Mouse (Mus musculus) c-Kit-positive CD71-positive TER-119-positive erythroid progenitor cells, embryonic 14.5 days (primary cell): ENCODE measurements around the gene Nog.

Experiments used
- DNase-seq: peaks from one replicate; pipeline ENCODE4 v3.0.0-alpha.2; 2013; ENCODE audit warnings: low spot score

The Nog gene

DNA sequence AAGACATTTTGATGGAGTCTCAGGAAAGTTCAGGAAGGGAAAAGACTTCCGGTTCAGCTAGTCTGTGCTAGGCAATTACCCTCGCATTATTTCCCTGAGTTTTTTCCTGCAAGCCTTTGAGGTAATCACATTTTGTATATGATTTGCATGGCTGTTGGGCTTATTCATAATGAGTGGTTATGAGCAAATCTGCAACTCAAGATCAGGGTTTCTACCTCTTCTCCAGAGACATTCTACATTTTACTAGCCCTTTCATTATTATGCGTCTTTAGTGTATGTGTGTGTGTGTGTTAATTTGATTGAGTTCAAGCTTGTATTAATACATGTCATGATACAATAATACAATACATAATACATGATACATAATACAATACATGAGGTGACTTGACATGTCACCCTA is 34.6 kb downstream of the Nog start:
- no peak for DNase-seq

DNA sequence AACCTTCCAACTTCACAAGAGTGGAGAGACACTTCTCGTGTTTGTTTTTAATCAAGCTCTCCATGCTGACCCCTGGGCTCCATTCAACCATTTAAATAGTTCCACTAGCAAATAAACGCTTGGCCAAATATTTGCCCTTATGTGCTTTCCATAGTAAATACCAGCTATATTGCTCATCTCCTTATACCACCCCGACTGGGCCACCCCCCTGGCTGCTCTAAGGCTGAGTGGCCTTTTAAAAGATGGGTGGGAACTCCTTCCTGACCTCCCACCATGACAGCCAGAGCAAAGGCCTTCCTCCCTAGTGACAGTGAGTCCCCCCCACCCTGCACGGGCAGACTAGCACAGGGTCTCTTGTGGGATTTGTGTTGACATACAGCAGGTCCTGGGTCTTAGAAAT is 37.1 kb downstream of the Nog start:
- no peak for DNase-seq

DNA sequence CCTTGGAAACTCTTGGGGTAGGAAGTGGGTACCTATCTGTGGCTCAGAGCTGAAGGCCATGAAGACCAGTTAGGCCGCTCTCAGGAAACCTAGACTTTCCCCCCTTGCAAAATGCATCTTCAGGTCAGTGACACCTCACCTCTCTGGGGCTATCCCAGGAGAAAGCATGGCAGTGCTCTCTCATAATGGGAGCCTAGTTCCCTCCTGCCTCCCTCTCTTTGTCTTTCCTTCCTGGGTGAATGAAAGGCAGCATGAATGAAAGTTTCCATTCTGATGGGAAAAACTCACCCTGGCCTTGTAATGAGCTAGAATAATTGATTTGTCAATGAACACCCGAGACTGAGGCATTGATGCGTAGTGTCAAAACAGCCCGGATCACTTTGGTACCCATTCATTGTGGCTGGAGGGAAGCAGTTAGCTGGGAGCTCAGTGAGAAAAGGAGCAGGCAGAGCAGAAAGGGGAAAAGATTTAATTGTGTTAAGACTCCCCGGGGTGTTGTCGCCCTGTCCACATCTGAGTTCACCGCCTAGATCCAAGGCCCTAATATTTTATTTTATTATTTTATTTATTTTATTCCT is 42.7 kb downstream of the Nog start:
- DNase-seq = no peak

DNA sequence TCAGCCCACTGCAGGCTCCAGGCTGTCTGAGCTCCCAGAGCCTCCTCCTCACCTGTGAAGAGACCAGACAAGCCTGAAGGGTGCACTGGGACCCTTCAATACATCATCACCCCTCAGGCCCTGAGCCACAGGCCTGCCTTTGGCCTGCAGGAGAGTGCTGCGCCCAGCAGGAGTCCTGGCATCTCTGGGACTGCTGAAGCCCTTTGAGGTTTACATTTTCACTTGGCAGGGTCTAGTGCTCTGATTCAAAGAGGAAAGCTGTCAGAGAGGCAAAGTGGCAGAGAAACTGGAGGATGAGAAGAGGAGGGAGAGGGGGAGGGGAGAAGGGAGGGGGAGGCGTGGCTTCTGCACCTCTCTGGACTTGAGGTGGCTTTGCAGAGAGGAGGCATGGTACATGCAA is 44.2 kb downstream of the Nog start:
- no peak for DNase-seq

DNA sequence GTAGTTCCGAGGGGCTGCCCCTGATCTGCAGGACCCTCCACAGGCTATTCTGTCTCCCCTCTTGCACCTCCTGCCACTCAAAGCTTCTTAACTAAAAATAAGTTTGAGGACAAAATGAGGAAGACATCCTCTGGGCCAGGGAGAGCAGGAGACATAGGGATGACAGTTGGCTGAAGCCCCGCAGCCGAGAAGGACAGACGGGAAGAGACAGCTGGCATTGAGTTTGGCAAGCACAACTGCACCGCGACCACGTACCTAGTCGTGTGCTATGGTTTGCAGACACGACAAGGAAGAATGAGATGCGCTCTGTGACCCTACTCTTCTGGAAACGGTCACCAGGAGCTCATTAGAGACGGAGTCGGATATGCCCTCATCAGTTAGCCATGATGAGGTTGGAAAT is 48.2 kb downstream of the Nog start:
- DNase-seq = no peak
